10 mouse cellular contexts compared by ENCODE assay signal in genomic region chr10:8504832-8505231, GRCm38 (mm10). TPM values are rescaled to one million over a fixed set of nuclear protein-coding genes. Genes with fewer than 3 reads are reported as not detected.
DNase-seq lines count a peak whose midpoint lies in the region; ATAC-seq and TF ChIP-seq lines count a peak whose summit lies in the region.
"Had no signal": no experiment of that assay in that cellular context is flagged by ENCODE, and none has a peak within 500 bp of the region (broad histone marks: within the 10 kb centered on the region; RNA-seq: fewer than 3 reads in every experiment).

No protein-coding gene starts in this region.

- H3K4me2 ChIP-seq in embryonic facial prominence, embryonic 13.5 days: peak overlapping the region; percentile 16
- H3K4me2 ChIP-seq in lung, embryonic 16.5 days (ENCODE audit: low read depth, low read length): no peak overlapping the region
- H3K4me2 ChIP-seq in forebrain, embryonic 13.5 days: no peak overlapping the region

- no peak for TF ChIP-seq CTCF in testis, adult 2 months (IDR thresholded peaks at IDR 0.05; ENCODE audit: control insufficient read depth, insufficient read depth, insufficient replicate concordance, low read depth, low read length)

- H3K36me3 ChIP-seq in embryonic facial prominence, embryonic 13.5 days: no peaks in the 10 kb centered on the region
- H3K36me3 ChIP-seq in embryonic facial prominence, embryonic 10.5 days (replicated peaks): no peaks in the 10 kb centered on the region
- H3K36me3 ChIP-seq in lung, embryonic 16.5 days (ENCODE audit: control insufficient read depth, insufficient read depth, low read length): 0 out of 2 replicates have a peak, but pooled peaks cover 2% of the 10 kb centered on the region
- H3K36me3 ChIP-seq in testis, adult 2 months (ENCODE audit: control insufficient read depth, insufficient read depth, low read length): no peaks in the 10 kb centered on the region
- no peaks in the 10 kb centered on the region for H3K36me3 ChIP-seq in forebrain, embryonic 13.5 days (ENCODE audit: poor library complexity, severe bottlenecking)
- H3K36me3 ChIP-seq: midbrain, embryonic 10.5 days had no signal

- H3K4me1 ChIP-seq in embryonic facial prominence, embryonic 13.5 days: peaks cover 21% of the 10 kb centered on the region
- peaks cover 14% of the 10 kb centered on the region; the same call in 1 of the 2 replicates for H3K4me1 ChIP-seq in embryonic facial prominence, embryonic 10.5 days
- peaks cover 13% of the 10 kb centered on the region; the same call in 1 of the 2 replicates for H3K4me1 ChIP-seq in lung, embryonic 16.5 days (replicated peaks; ENCODE audit: control insufficient read depth, insufficient read depth, low read length)
- H3K4me1 ChIP-seq in testis, adult 2 months (ENCODE audit: control insufficient read depth, insufficient read depth, low read length): no peaks in the 10 kb centered on the region
- H3K4me1 ChIP-seq in forebrain, embryonic 13.5 days: no peaks in the 10 kb centered on the region
- H3K4me1 ChIP-seq: midbrain, embryonic 10.5 days had no signal

- no peak overlapping the region for H3K9ac ChIP-seq in embryonic facial prominence, embryonic 13.5 days
- no peak overlapping the region for H3K9ac ChIP-seq in lung, embryonic 16.5 days (ENCODE audit: low read length)
- H3K9ac ChIP-seq in forebrain, embryonic 13.5 days: no peak overlapping the region

- no peaks in the 10 kb centered on the region for H3K27me3 ChIP-seq in embryonic facial prominence, embryonic 13.5 days
- no peaks in the 10 kb centered on the region for H3K27me3 ChIP-seq in embryonic facial prominence, embryonic 10.5 days (replicated peaks; ENCODE audit: low read depth, poor library complexity, severe bottlenecking)
- no peaks in the 10 kb centered on the region for H3K27me3 ChIP-seq in lung, embryonic 16.5 days (ENCODE audit: control insufficient read depth, insufficient read depth, low read depth, low read length)
- no peaks in the 10 kb centered on the region for H3K27me3 ChIP-seq in testis, adult 2 months (ENCODE audit: control insufficient read depth, insufficient read depth, low read length)
- H3K27me3 ChIP-seq in forebrain, embryonic 13.5 days: no peaks in the 10 kb centered on the region

- DNase-seq in embryonic facial prominence, embryonic 10.5 days (ENCODE audit: low spot score): no peak
- no peak for DNase-seq in lung, postnatal 36 days
- DNase-seq in gastrocnemius, adult 8-10 months (ENCODE audit: low spot score in 2 of 2): peak; percentile 16 to 26
- DNase-seq in MN1 (ENCODE audit: low spot score): no peak
- DNase-seq: kidney, postnatal 10 days had no signal

- no peak for TF ChIP-seq POLR2A in testis, adult 2 months (IDR thresholded peaks at IDR 0.05; ENCODE audit: control insufficient read depth, low read depth, low read length)

- WGBS in embryonic facial prominence, embryonic 13.5 days: 43% methylated on average over 4 of the region's 4 CpGs
- 87% methylated on average over 4 of the region's 4 CpGs for WGBS in embryonic facial prominence, embryonic 10.5 days
- 72% methylated on average over 4 of the region's 4 CpGs for WGBS in lung, embryonic 16.5 days
- 84% methylated on average over 4 of the region's 4 CpGs for WGBS in forebrain, embryonic 13.5 days

- no peak for ATAC-seq in embryonic facial prominence, embryonic 13.5 days (ENCODE audit: insufficient number of reproducible peaks, insufficient read depth, low FRiP score, low TSS enrichment, low read depth)
- peak; percentile 35; the same call in 1 of the 2 replicates for ATAC-seq in lung, embryonic 16.5 days (ENCODE audit: low read depth)
- no peak for ATAC-seq in forebrain, embryonic 13.5 days

- no peak overlapping the region for H3K4me3 ChIP-seq in embryonic facial prominence, embryonic 13.5 days
- no peak overlapping the region for H3K4me3 ChIP-seq in embryonic facial prominence, embryonic 10.5 days
- no peak overlapping the region for H3K4me3 ChIP-seq in lung, embryonic 16.5 days (ENCODE audit: low read length)
- H3K4me3 ChIP-seq in testis, adult 2 months (ENCODE audit: control insufficient read depth, low read depth, low read length): no peak overlapping the region
- H3K4me3 ChIP-seq in forebrain, embryonic 13.5 days: no peak overlapping the region
- H3K4me3 ChIP-seq: midbrain, embryonic 10.5 days had no signal

- H3K27ac ChIP-seq in embryonic facial prominence, embryonic 13.5 days: peak overlapping the region; percentile 17; the same call in 1 of the 2 replicates
- no peak overlapping the region for H3K27ac ChIP-seq in embryonic facial prominence, embryonic 10.5 days (replicated peaks)
- H3K27ac ChIP-seq in lung, embryonic 16.5 days (ENCODE audit: low read length): no peak overlapping the region
- peak overlapping the region; percentile 33; the same call in 1 of the 2 replicates for H3K27ac ChIP-seq in testis, adult 2 months (ENCODE audit: control insufficient read depth, insufficient read depth, low read depth, low read length)
- no peak overlapping the region for H3K27ac ChIP-seq in forebrain, embryonic 13.5 days
- H3K27ac ChIP-seq: midbrain, embryonic 10.5 days had no signal

- no peaks in the 10 kb centered on the region for H3K9me3 ChIP-seq in embryonic facial prominence, embryonic 13.5 days
- no peaks in the 10 kb centered on the region for H3K9me3 ChIP-seq in embryonic facial prominence, embryonic 10.5 days
- no peaks in the 10 kb centered on the region; the same call in 1 of the 2 replicates for H3K9me3 ChIP-seq in lung, embryonic 16.5 days (ENCODE audit: control insufficient read depth, low read length)
- no peaks in the 10 kb centered on the region for H3K9me3 ChIP-seq in forebrain, embryonic 13.5 days (replicated peaks)
- H3K9me3 ChIP-seq: midbrain, embryonic 10.5 days had no signal

RNA-seq across cellular contexts. Expression of gene Ust, which starts 13.8 kb away (rescaled TPM):
- 7.9 and 8.5 TPM in 2 replicates for polyA plus RNA-seq in embryonic facial prominence, embryonic 13.5 days (2015; fragmentation: Nextera tagmentation; extraction: Ambion mirVana)
- 3.4 and 3.9 TPM in 2 replicates for polyA plus RNA-seq in embryonic facial prominence, embryonic 10.5 days (2016; fragmentation: Nextera tagmentation; extraction: Ambion mirVana)
- 4.1 and 5.1 TPM in 2 replicates for polyA plus RNA-seq in lung, embryonic 16.5 days (2015; fragmentation: Nextera tagmentation; extraction: Ambion mirVana)
- 1 to 10 TPM in 2 of 4 experiments, under 1 TPM in 2; 0.68 to 1.7 (median 1.2) TPM for total RNA-seq in gastrocnemius, adult 8-10 months (2022)
- 0.71 and 1.1 TPM in 2 replicates for polyA plus RNA-seq in testis, adult 2 months (2012; rRNA removed)
- polyA plus RNA-seq in forebrain, embryonic 13.5 days (2015; fragmentation: Nextera tagmentation; extraction: Ambion mirVana): 2.3 and 4.0 TPM in 2 replicates

Comparison
In these comparisons a context has a peak if more than half of its experiments do, and no peak if none do; other contexts are left out.
1. H3K27ac ChIP-seq: peak in embryonic facial prominence, embryonic 13.5 days (single experiment) and testis, adult 2 months (single experiment); none in embryonic facial prominence, embryonic 10.5 days (single experiment), lung, embryonic 16.5 days (single experiment) and forebrain, embryonic 13.5 days (single experiment).
2. DNase-seq: peak in gastrocnemius, adult 8-10 months (2 of 2); none in embryonic facial prominence, embryonic 10.5 days (single experiment), lung, postnatal 36 days (single experiment) and MN1 (single experiment).